ENCODE assay signal across 16 mouse cellular contexts in the genomic region with DNA sequence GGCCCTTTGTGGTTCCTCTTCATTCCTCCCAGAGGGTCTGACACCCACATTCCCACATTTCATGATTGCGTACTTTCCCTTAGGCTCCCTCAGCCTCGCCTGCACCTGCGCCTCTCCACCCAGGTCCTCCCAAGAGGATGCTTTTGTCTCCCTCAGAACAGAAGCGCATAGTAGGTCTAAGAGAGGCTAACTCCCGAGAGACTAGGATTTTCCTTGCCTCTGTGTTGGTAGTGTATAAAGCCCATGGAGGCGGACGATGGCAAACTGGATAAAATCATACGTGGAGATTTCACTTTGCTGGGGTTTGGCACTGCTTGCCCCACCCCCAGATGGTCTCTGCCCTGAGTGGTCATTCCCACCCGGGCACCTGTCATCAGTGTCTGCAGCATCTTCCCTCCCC.
"Had no signal": no experiment of that assay in that cellular context is flagged by ENCODE, and none has a peak within 500 bp of the region (broad histone marks: within the 10 kb centered on the region; RNA-seq: fewer than 3 reads in every experiment).

No protein-coding gene starts in this region.

- H3K4me2 ChIP-seq: neural tube, embryonic 13.5 days; neural tube, embryonic 15.5 days; stomach, embryonic 15.5 days had no signal

- H3K36me3 ChIP-seq: neural tube, embryonic 13.5 days; neural tube, embryonic 15.5 days; stomach, embryonic 15.5 days had no signal

- H3K9me3 ChIP-seq: neural tube, embryonic 13.5 days; neural tube, embryonic 15.5 days; stomach, embryonic 15.5 days had no signal

- H3K9ac ChIP-seq: neural tube, embryonic 13.5 days; neural tube, embryonic 15.5 days; stomach, embryonic 15.5 days had no signal

- H3K4me1 ChIP-seq: neural tube, embryonic 13.5 days; stomach, embryonic 15.5 days had no signal

- H3K4me3 ChIP-seq: neural tube, embryonic 13.5 days; neural tube, embryonic 15.5 days; stomach, embryonic 15.5 days had no signal

- H3K27ac ChIP-seq: neural tube, embryonic 13.5 days; neural tube, embryonic 15.5 days; stomach, embryonic 15.5 days; stomach, postnatal 0 days had no signal

- H3K27me3 ChIP-seq: neural tube, embryonic 13.5 days; neural tube, embryonic 15.5 days; stomach, embryonic 15.5 days had no signal

- DNase-seq: retina, postnatal 1 day; right cerebral cortex, adult 18-20 months; right cerebral cortex, postnatal 14 days; right cerebral cortex, postnatal 25 days; right cerebral cortex, postnatal 4 days; spleen, adult 18-20 months; thymus, adult 18-20 months; thymus, adult 2 months; thymus, postnatal 14 days; thymus, postnatal 25 days; thymus, postnatal 36 days; thymus, postnatal 4 days had no signal
